Mouse (Mus musculus): ENCODE measurements at regions not wholly inside any gene's neighbourhood (a gene's known extent, or its start where the extent isn't known, plus 50 kb on each side); places are given as distances from the start of the nearest gene placed in this dataset.
A peak's percentile ranks its signal among the peaks of the same experiment; 100 is the strongest.

DNA sequence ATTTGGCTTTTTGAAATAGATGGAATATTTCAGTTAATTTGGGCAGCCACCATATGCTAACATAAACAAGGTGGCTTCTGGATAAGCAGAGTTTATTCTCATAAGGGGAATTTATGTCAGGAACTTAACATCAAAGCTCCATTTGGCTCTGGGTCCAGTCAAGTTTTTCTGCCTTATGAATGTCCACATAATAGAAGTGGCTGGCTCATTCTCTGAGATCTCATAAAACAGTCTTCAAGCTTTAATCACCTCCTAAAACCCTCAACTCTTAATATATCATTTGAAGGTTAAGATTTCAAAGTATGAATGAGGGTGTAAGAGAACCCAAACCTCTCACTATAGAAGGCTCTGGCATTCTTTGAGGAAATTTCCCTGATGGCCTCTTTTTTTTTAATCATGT lies 1361.0 kb downstream of the Efna5 start:
- no peaks in the 10 kb centered on the region for H3K36me3 ChIP-seq
- H3K9me3 ChIP-seq (replicated peaks) = no peaks in the 10 kb centered on the region
- no peak for ATAC-seq (ENCODE audit: low FRiP score)
- H3K4me2 ChIP-seq = no peak overlapping the region
- H3K4me3 ChIP-seq (replicated peaks) = no peak overlapping the region
- no peaks in the 10 kb centered on the region for H3K4me1 ChIP-seq
- H3K9ac ChIP-seq (replicated peaks) = no peak overlapping the region
- no peak overlapping the region for H3K27ac ChIP-seq (replicated peaks)
- H3K27me3 ChIP-seq (replicated peaks) = no peaks in the 10 kb centered on the region

DNA sequence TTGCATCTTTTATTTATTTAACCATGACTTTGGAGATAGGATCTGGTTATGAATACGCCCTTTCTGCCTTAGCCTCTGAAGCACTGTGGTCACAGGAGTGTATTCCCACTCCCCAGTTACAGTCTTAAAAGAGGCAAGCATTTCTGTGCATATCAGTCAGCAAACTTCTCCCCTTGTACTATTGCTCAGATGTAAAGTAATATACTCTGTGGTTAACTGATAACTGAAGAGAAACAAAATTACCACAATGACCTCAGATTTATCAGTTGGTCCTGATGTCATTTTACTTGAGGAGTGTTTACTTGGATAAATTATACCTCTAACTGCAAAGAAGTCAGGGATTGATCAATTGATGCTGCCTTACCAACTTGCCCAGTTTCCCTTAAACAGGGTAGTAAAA lies 1366.1 kb downstream of the Efna5 start:
- no peak overlapping the region for H3K9ac ChIP-seq (replicated peaks)
- no peaks in the 10 kb centered on the region for H3K9me3 ChIP-seq (replicated peaks)
- H3K36me3 ChIP-seq = no peaks in the 10 kb centered on the region
- 87% methylated on average over 1 of the region's 1 CpGs for WGBS
- no peak for ATAC-seq (ENCODE audit: low FRiP score)
- no peaks in the 10 kb centered on the region for H3K27me3 ChIP-seq (replicated peaks)
- H3K27ac ChIP-seq (replicated peaks) = no peak overlapping the region
- H3K4me1 ChIP-seq = no peaks in the 10 kb centered on the region
- H3K4me2 ChIP-seq = no peak overlapping the region
- H3K4me3 ChIP-seq (replicated peaks) = no peak overlapping the region

GRCm38 (mm10) chr17:61513433-61513832 lies 1367.7 kb downstream of the Efna5 start:
- H3K27ac ChIP-seq (replicated peaks) = no peak overlapping the region
- ATAC-seq (ENCODE audit: low FRiP score) = no peak
- H3K4me2 ChIP-seq = no peak overlapping the region
- no peak overlapping the region for H3K4me3 ChIP-seq (replicated peaks)
- WGBS = 46% methylated on average over 4 of the region's 4 CpGs
- no peaks in the 10 kb centered on the region for H3K9me3 ChIP-seq (replicated peaks)
- no peak overlapping the region for H3K9ac ChIP-seq (replicated peaks)
- no peaks in the 10 kb centered on the region for H3K4me1 ChIP-seq
- no peaks in the 10 kb centered on the region for H3K27me3 ChIP-seq (replicated peaks)
- no peaks in the 10 kb centered on the region for H3K36me3 ChIP-seq

DNA sequence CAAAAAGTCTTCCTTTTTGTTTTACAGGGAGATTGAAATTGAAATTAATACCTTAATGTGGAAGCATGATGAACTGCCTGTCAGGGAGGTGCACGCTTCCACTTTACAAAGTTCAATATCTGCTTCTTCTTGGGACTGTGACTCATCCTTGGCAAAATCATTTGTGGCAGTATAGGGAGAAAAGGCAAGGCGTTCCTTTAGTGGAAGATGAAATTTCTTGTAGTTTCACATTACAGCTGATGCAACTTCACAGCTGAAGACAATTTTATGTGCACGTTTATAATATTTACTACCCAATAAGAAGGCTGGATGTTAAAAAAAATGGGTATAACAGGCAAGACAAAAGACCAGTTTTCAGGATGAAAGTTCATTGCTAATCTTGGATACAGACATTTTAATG lies 1385.9 kb downstream of the Efna5 start:
- no peak for ATAC-seq (ENCODE audit: low FRiP score)
- Histone ChIP-seq H3K4me2 (no peak overlapping the region), H3K27me3 (replicated peaks) (no peaks in the 10 kb centered on the region), H3K9me3 (replicated peaks) (no peaks in the 10 kb centered on the region), H3K27ac (replicated peaks) (no peak overlapping the region), H3K36me3 (no peaks in the 10 kb centered on the region), H3K4me1 (no peaks in the 10 kb centered on the region), H3K4me3 (replicated peaks) (no peak overlapping the region), H3K9ac (replicated peaks) (no peak overlapping the region)
- WGBS = 83% methylated on average over 3 of the region's 3 CpGs

- Histone ChIP-seq H3K9me3 (replicated peaks) (peaks cover 30% of the 10 kb centered on the region), H3K4me2 (no peak overlapping the region), H3K9ac (replicated peaks) (no peak overlapping the region), H3K36me3 (no peaks in the 10 kb centered on the region), H3K4me3 (replicated peaks) (no peak overlapping the region), H3K27me3 (replicated peaks) (no peaks in the 10 kb centered on the region), H3K27ac (replicated peaks) (no peak overlapping the region), H3K4me1 (no peaks in the 10 kb centered on the region)
- ATAC-seq (ENCODE audit: low FRiP score) = no peak
- WGBS = 97% methylated on average over 5 of the region's 5 CpGs
Measured at GRCm38 (mm10) chr17:61477457-61477856, 1403.7 kb downstream of the Efna5 start.

GRCm38 (mm10) chr17:61474405-61474804 lies 1406.7 kb downstream of the Efna5 start:
- Histone ChIP-seq H3K36me3 (no peaks in the 10 kb centered on the region), H3K4me3 (replicated peaks) (no peak overlapping the region), H3K4me2 (no peak overlapping the region), H3K9ac (replicated peaks) (no peak overlapping the region), H3K4me1 (no peaks in the 10 kb centered on the region), H3K27ac (replicated peaks) (no peak overlapping the region), H3K9me3 (replicated peaks) (peaks cover 8% of the 10 kb centered on the region; the same call in 1 of the 2 replicates), H3K27me3 (replicated peaks) (no peaks in the 10 kb centered on the region)
- no peak for ATAC-seq (ENCODE audit: low FRiP score)
- 94% methylated on average over 11 of the region's 11 CpGs for WGBS

- WGBS = 51% methylated on average over 2 of the region's 2 CpGs
Measured at GRCm38 (mm10) chr17:61452943-61453342, 1428.2 kb downstream of the Efna5 start.

DNA sequence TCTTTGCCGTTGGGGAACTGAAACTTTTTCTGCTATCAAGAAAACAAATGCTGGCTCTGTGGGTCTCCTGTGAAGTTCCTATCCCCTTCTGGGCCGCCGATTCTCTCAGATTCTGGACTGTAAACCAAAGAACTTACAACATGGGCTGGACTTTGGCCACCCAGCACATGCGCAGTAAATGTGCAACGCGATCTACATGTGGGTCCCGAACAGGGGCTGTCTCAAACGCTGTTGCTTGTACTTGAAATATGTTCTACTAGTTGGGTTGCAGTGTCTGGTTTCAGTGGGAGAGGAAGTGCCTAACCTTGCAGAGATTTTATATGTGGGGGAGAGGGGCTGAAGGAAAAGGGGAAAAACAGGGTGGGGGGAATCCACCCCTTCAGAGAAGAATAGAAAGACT lies 1454.3 kb downstream of the Efna5 start:
- no peak overlapping the region for H3K4me3 ChIP-seq (replicated peaks)
- H3K27ac ChIP-seq (replicated peaks) = no peak overlapping the region
- no peak for ATAC-seq (ENCODE audit: low FRiP score)
- H3K36me3 ChIP-seq = no peaks in the 10 kb centered on the region
- no peak overlapping the region for H3K9ac ChIP-seq (replicated peaks)
- H3K4me2 ChIP-seq = no peak overlapping the region
- 89% methylated on average over 8 of the region's 8 CpGs for WGBS
- no peaks in the 10 kb centered on the region for H3K27me3 ChIP-seq (replicated peaks)
- H3K4me1 ChIP-seq = no peaks in the 10 kb centered on the region
- no peaks in the 10 kb centered on the region for H3K9me3 ChIP-seq (replicated peaks)

More at GRCm38 (mm10) chr17:61452943-61453342, 1428.2 kb downstream of the Efna5 start:
- H3K36me3 ChIP-seq = no peaks in the 10 kb centered on the region
- H3K9ac ChIP-seq (replicated peaks) = no peak overlapping the region
- no peak overlapping the region for H3K4me2 ChIP-seq
- peak; percentile 78 for ATAC-seq (ENCODE audit: low FRiP score)
- no peaks in the 10 kb centered on the region for H3K9me3 ChIP-seq (replicated peaks)
- no peak overlapping the region for H3K4me3 ChIP-seq (replicated peaks)
- H3K4me1 ChIP-seq = no peaks in the 10 kb centered on the region
- no peak overlapping the region for H3K27ac ChIP-seq (replicated peaks)
- no peaks in the 10 kb centered on the region for H3K27me3 ChIP-seq (replicated peaks)
